Mouse (Mus musculus): ENCODE results near the gene Ang.

Gene Ang

DNA sequence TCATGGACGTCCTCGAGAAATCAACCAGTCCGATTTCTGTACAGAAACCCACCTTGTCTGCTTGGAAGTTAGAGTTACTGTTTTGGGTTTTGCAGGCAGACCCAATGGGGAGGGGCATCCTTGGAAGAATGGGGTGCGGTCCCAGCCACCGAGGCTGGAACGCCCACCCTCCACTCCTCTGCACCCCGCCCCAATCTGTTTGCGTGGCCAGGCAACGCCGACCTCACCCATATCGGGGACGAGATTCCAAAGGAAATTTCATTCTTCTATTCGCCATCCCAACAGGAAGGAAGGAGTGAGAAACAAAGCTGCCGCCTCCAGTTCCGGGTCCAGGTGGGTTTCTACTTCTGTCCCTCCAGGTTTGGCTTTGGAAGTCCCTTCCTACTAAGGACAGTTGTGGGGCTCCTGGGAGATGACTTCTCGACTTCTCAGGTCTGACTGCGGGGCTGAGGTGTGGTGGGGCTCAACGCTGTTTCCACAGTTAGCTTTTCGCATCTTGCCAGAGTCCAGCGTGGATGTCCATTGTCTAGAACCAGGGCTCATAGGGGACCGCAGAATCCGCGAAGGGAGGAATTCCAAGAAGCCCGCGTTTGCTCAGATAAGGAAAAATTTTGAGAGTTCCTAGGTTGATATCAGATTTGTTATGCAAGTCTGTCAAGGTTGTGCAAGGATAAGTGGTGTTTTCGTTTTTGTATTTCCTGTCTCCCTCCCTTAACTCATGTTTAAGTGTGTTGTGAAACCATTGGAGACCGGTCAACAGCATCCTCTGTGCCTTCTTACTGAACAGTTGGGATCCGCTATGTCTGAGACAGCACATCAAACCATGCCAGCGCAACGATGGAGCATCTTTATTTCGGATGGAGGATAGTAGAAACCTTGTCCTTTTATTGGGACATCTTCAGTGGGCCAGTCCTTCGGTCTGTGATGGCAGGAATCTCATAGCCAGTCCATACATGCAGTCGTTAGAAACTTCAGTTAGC, at the start of gene Ang, which contains the start of gene Rnase4:
Ang (plus strand) TSS at position 230 of the 980 bp plus-strand sequence.
Rnase4 (plus strand) TSS at position 157 of the 980 bp plus-strand sequence.
- peak in 1 of 2 experiments; percentile 9 for DNase-seq (ENCODE audit: low spot score in 2 of 2)

DNA sequence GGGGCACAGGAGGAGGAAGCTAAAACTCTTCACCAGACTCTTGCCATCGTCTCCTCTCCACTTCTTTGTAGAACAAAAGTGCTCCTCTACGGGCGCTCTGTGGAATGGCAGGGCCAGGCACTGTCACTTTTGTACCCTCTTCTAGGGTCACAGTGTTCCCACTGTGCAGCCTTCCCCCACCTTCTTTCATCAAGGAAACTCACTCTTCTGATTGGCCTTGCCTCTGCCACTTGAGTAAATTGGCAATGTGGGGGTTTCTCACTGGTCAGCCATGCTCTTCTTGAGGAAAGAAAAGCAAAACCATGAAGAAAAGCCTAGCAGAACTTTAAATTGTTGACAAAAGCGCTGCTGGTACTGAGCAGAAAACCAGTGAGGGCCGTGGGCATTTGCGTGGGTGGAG, 49.2 kb upstream of the Ang start, which contains the start of gene Rnase9:
Rnase9 (minus strand) TSS at position 101 of the 400 bp plus-strand sequence.
- no peak for DNase-seq (ENCODE audit: low spot score in 2 of 2)

DNA sequence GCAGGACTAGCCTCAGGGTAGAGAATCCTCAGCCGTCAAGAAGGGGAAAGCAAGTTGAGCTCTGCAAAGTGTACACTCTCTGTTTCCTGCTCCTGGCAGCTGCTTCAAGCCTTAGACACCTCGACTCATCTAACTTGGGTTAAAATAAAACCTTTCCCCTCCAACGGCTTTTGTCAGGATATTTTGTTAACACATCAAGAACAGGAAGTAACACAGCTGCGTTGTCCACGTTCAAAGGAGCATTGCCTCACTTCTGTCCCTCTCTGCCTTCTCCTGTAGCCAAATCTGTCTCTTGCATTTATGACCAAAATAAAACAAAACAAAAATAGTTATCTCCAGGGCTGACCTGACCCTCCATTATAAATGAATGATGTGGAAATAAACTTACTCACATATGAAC, 43.1 kb upstream of the Ang start:
- DNase-seq (ENCODE audit: low spot score in 2 of 2): no peak

DNA sequence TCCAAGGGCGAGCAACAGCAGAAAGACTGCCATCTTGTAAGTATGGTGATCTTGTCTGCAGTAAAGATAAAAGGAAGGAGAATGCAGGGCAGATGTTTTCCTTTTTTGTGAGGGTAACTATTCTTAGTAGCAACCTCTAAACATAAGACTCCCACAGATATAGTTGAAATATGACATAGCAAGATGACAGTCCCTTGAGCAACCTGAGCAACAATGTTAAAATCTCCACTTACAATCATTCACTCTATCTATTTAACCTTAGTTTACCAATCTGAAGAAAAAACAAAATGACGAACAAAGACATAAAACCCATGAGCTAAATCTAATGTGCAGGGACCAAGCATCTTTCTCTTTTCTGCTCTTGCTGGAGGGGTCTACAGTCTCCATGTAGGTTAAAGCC, 40.9 kb upstream of the Ang start, which contains the start of gene Rnase11:
Rnase11 (minus strand) TSS at position 101 of the 400 bp plus-strand sequence.
- DNase-seq (ENCODE audit: low spot score in 2 of 2): no peak

DNA sequence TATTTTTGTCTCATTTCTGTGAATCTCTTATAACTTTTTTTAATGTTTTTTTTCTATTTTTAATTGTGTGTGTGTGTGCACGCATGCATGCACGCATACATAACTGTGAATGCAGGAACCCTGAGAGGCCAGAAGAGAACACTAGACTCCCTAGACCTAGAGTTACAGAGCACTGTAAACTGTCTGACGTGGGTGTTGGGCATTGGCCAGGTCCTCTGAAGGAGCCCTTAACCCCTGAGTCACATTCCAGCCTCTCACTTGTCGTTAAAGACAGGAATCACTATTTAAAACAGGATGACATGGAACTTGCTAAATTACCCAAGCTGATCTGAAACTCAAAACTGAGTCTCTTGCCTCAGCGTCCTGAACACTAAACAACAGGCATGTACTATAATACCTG, 39.0 kb upstream of the Ang start:
- no peak for DNase-seq (ENCODE audit: low spot score in 2 of 2)

DNA sequence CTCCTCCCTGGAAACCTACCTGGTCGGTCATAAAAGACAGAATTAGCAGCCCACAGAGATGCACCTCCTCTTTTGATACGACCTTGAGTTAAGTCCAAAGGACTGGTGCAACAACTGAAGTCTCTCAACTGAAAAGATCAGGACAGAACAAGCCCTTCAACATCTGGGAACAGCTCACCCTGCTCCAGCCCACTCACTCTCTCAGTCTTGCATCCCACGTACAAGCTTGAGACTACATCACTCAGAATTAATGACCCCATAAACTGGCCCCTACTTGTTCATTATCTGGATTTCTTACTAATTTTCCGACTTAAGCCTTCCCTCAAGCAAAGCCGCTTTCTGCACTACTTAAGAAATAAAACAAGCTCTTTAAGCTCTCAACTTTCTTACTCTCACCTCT, 37.8 kb upstream of the Ang start:
- DNase-seq (ENCODE audit: low spot score in 2 of 2): no peak

DNA sequence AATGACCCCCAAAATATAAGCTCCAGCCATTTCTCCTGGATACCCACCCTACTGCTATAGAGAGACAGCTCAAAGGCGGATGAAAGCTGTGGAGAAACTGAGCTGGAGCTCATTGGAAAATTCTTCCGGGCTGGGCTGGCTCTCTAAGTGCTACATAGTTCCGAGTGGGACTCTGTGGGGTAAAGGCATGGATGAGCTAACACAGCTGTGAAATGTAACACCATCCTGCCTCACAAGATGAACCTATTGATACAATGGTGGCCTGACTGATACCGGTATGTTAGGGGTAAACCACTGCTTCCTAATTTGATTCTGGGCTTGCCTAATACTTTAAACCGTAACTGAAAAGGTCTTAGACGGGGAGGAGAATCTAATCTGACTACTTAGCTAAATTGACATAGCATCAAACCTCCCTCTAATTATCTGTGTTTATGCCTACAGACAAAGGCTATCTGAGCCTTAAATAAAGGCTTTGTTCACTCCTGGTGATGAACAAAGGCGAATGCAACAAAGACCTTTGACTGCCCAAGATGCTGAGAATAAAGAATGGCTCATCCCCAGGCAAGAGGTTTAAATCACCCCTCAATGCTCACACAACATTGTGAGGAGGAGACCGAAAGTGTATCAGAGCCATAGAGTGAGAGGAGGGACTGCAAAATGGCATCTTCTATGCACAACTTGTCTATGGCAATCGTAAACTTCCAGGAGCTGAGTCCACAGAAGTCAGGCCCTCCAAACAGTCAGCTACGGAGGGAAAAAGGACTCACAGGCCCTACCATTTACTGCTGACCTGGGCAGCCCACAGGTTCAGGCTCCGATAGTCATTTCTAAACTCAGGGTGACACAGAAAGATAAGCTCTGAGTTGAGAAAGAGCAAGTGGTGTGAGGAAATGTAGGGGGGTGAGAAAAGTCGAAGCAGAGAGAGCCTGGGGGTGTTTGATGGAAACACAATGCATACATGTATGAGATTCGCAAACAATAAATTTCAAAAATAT, 36.4 kb upstream of the Ang start:
- no peak for DNase-seq (ENCODE audit: low spot score in 2 of 2)

DNA sequence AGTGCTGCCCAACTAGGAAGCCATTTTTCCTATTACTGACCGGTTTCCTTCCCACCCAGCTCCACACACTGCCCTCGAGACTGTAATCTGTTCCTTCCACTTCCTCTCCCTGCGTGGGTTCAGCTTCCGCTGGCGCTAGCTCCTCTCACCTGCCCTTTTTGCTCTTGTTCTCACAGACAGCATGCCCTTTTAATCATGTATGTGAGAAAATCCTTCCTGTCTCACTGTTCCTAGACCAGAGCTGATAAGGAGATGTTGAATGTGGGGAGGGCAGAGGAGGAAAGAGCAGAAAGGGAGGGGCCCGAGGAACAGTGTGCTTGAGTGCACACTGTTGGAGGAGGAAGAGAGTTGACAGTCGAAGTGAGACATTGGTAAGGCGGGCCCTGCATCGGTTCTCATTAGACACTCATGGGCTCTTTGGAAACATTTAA, 33.5 kb upstream of the Ang start, which contains the start of gene Rnase12:
Rnase12 (minus strand) TSS at position 261 of the 431 bp plus-strand sequence.
- DNase-seq (ENCODE audit: low spot score in 2 of 2): no peak

DNA sequence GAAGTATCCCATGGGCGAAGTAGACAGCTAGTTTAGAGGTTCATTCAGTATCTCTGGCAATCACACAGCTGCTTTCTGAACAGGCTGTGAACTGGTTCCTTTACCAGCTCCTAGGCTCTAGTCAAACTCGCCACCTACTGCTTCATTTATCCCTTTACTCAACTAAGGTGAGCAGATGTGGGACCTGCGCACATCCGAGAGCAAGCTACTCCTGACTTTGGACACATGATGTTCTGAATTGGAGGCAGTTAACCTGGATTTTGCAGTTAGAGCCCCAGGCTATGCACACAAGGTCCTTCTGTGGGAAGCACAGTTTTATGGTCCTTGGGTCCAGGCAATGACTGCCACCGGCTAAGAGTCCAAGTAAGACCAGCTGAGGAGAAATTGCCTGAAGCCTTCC, 30.2 kb upstream of the Ang start:
- DNase-seq (ENCODE audit: low spot score in 2 of 2): no peak

DNA sequence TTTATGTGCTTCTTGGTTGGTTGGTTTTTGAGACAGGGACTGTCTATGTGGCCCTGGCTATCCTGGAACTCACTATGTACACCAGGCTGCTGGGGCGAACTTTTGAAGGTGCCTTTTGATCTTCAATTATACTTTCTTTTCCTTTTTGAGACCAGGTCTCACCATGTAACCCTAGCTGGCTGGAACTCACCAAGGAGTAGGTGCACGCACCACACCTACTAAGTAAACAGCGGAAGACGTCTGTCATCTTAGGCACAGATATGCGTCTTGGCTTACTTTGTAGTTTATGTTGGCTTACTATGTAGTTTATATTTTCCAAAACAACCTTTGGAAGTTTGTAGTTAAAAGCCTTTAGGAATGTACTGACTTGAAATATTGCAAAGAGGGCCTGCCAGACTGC, 22.0 kb upstream of the Ang start:
- no peak for DNase-seq (ENCODE audit: low spot score in 2 of 2)

DNA sequence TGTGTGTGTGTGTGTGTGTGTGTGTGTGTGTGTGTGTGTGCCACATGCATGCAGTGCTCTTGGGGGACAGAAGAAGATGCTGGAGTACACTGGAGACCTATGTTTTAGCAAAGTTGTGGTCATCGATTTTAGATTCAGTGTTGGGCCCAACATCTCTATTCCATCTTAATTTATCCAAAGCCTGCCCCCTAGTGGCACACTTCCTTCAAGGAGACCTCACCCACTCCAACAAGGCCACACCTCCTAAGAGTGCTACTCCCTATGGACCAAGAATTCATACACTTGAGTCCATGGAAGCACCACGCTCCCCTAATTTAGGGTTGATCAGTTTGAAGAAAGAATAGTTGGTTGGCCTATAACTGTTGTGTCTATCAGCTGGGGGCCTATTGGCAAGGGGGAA, 21.3 kb upstream of the Ang start:
- DNase-seq (ENCODE audit: low spot score in 2 of 2): peak; percentile 49 to 69

DNA sequence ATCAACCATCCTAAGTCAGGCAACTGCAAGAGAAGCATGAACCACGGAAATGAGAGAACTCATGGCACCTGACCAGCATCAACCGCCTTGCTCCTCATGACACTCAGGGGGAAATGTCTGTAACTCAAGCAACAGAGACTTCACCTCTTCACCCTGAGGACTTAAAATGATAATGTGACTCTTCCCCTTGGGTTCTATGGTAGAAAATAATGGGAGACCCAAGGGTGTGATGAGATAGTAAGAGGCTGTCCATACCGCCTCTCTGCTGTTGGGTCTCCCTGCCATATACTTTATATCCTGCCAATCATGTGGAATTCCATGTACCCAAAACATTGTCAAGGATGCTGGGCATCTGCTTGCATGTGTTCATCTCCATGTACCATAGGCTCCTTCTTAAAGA, 16.6 kb upstream of the Ang start, which contains the start of gene Olfr750:
Olfr750 (minus strand) TSS at position 101 of the 400 bp plus-strand sequence.
- no peak for DNase-seq (ENCODE audit: low spot score in 2 of 2)

DNA sequence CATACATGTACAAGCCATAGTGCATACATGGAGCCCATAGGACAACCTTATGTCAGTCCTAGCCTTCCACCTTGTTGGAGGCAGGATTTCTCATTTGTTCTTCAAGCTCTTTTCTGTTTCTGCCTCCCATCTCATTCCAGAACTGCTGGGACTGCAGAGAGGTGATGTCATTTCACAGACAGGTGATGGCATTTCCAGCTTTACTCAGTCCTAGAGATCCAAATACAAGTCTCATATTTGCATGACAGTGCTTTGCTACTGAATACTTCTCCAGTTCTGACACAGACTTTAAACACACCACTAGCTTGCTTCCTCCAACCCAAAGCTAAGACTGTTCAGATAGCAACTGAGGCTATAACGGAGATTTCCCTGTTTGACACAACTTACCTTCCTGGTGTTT, 11.8 kb upstream of the Ang start:
- no peak for DNase-seq (ENCODE audit: low spot score in 2 of 2)

DNA sequence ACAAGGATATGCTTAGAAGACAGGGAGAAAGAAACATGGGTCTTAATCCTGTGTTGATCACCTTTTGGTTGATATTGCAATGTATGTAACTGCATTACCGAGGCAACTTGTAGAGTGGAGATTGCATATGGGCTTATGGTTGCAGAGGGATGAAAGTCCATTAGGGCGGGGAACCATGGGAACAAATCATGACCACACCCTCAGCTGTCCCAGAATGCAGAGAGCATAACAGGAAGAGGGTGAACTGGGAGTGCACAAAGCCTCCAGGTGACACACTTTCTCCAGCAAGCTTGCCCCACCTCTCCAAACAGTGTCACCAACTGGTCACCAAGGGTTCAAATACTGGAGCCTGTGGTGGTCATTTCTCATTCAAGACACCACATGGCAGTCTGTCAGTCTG, 9.9 kb upstream of the Ang start:
- no peak for DNase-seq (ENCODE audit: low spot score in 2 of 2)

DNA sequence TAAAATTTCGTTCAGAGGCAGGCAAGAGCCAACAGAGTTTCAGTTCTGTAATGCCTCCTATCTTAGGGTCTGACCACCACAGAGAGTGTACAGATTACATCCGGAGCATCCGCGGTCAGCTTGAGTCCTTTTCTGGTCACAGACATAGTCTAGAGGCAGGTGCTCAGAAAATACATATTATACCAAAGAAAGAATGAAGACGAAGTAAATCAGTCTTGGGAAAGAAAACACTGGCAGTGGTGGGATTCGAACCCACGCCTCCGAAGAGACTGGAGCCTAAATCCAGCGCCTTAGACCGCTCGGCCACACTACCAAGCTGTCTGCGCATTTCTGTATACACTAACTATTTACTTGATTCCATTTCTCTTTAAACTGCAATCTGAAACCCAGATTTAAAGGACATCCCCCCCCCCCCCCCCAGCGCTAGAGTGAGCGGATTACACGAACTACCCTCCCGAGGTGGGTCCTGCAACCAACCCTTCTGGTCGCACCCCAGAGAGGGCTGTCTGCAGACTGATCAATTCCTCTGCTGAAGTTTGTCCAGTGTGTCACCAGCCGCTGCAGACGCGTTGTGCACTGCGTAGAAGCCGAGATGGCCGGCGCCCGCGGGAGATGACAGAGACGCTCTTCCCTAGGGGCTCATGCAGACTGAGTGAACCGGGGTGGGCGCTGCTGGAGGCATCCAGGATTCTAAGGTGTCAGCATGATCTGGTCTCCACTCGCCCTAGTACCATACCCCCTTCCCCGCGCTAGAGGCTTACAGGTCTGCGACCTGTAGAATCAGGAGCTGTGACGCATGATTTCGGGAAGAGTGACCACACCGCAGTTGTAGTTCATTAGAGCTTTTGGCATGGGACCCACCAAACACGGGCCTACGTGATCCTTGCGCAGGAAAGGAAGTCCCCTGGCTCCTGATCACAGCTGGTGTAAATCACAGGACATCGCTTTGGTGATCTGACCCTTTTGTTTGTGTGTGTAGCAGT, 8.1 kb upstream of the Ang start:
- peak; percentile 75 to 77 for DNase-seq (ENCODE audit: low spot score in 2 of 2)

DNA sequence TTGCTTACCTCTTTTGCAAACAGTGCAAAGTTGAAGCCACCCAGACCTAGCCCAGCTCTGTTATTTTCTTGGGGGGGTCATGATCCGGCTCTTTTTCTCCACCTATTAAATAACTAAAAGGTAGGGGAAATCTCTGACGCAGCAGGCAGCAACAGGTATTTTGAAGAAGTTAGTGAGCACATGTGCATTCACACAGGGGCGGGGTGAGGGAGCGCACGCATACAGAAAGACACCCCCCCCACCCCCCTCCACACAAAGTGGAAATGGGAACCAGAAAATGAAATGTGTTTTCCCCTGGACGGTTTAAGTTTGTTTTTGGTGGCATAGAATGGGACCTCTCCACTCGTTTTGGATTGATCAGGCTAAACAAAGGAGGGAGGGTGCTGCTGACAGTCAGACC, 7.1 kb upstream of the Ang start:
- DNase-seq (ENCODE audit: low spot score in 2 of 2): peak in 1 of 2 experiments; percentile 28

DNA sequence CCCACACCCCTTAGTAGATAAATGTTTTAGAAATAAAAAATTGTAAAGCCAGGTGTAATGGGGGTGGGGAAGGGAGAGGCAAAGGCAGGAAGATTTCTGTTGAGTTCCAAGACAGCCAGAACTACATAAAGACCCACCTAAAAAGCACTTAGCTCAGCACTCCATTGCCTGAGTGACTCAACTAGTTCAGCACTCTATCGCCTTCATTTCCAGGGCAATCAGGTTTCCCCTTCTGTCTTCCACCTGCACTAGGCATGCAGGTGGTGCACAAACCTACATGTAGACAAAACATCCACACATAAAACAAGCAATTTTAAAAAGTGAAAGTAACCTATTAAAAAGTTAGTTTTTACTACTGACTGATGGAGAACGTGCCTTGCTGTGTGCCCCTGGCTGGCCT, 5.9 kb upstream of the Ang start:
- no peak for DNase-seq (ENCODE audit: low spot score in 2 of 2)

DNA sequence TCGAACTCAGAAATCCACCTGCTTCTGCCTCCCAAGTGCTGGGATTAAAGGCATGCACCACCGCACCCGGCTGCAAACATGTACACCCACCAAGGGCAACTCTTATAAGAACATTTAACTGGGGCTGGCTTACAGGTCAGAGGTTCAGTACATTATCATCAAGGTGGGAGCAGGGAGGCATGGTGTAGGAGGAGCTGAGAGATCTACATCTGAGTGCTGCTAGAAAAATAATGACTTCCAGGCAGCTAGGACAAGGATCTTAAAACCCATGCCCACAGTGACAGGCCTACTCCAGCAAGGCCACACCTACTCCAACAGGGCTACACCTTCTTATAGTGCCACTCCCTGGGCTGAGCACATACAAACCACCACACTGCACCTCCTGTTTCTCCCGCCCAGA, 5.0 kb upstream of the Ang start:
- DNase-seq (ENCODE audit: low spot score in 2 of 2): no peak

DNA sequence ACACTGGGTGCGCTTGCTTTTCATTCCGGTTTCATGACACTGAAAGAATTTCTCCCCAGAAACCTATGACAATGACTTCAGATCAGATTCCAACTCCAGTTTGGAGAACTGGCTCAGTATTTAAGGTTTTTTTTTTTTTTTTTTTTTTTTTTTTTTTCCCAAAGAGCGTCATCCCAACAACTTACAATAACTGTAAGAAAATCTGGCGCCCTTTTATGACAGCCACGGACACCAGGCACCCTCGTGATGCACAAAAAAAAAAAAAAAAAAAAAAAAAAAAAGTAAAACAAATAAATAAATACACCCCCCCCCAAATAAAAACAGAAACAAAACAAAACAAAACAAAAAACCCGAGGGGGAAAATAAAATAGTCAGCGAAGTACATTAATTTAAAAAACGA, 3.2 kb upstream of the Ang start:
- no peak for DNase-seq (ENCODE audit: low spot score in 2 of 2)

DNA sequence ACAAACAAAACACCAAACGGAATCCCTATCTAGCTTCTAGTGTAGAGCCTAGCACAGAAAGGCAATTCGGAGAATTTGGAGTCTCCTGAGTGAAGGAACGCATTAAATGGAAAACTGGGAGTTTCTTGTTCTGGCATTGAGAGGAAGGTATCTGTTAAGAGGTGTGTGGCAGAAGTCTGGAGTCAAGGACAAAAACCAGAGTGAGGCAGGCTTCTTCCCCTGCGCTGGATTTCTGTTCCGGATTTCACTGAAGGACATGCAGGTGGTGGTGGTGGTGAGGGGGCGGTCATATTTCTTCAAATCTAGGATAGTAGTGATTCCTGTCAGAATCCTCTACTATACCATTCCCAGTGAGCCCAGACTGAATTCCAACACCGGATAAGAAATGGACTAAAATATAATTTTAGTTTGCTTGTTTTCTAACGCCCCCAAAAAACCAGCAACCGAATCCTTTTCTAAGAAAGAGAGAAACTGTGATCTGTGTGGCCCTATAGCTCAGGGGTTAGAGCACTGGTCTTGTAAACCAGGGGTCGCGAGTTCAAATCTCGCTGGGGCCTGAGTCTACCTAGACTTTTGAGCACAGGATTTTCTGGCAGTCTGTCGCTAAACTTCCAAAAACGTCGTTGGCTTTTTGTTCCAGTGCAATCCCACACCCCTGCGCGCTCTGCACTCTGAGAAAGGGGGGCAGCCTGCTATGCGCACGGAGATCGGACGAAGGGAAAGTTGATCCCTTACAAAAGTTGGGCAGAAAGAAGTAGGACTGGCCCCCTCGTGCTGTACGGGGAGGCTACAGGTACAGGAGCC, 2.6 kb upstream of the Ang start:
- DNase-seq (ENCODE audit: low spot score in 2 of 2): peak; percentile 75 to 85
